Mouse (Mus musculus): Measurements from ENCODE around the gene Ptpra. TPM values are rescaled to one million over a fixed set of nuclear protein-coding genes. Genes with fewer than 3 reads are reported as not detected.

Gene Ptpra
- total and polyA plus RNA-seq, 3 experiments, result 38.5 to 73.3 (median 40.4) TPM

GRCm38 (mm10) chr2:130556292-130556691, 106.2 kb downstream of the Ptpra start:
- H3K79me2 ChIP-seq (replicated peaks; ENCODE audit: control insufficient read depth, extremely low read depth, insufficient read depth, poor library complexity, severe bottlenecking), result no peaks in the 10 kb centered on the region
- no peak overlapping the region for H3K4me3 ChIP-seq (replicated peaks in 1 of 3; ENCODE audit: low read depth in 2 of 3, low read length in 2 of 3, poor library complexity in 1 of 3)
- no peak for DNase-seq (ENCODE audit: extremely low read depth)
- H3K9ac ChIP-seq (ENCODE audit: insufficient read depth, low read depth), result no peak overlapping the region
- H3K27ac ChIP-seq (ENCODE audit: insufficient read depth, low read depth), result no peak overlapping the region
- H3K27me3 ChIP-seq (replicated peaks), result no peaks in the 10 kb centered on the region
- no peaks in the 10 kb centered on the region for H3K9me3 ChIP-seq (replicated peaks; ENCODE audit: low read length)
- dilution Hi-C loops (cut with MboI; ENCODE audit: extremely low pct_ligation_motif_present, extremely low pct_unique_long_range_greater_than_20kb, low sequenced_read_pairs) (no loop called here), in situ Hi-C loops (cut with MboI; ENCODE audit: low pct_ligation_motif_present, low pct_unique_long_range_greater_than_20kb, low sequenced_read_pairs) (loop anchor here (10.0 to 25.0 kb wide), 2 partner anchors 111 to 269 kb away; partner anchors contain the start of genes Ebf4 and Idh3b)
- TF ChIP-seq MEF2A (IDR thresholded peaks at IDR 0.05; ENCODE audit: borderline replicate concordance, low read depth, low read length) (no peak), ETS1 (conservative IDR thresholded peaks at IDR 0.05; ENCODE audit: low read depth, low read length) (no peak), POLR2AphosphoS2 (IDR thresholded peaks at IDR 0.05; ENCODE audit: low read depth, low read length) (no peak), CHD2 (IDR thresholded peaks at IDR 0.05; ENCODE audit: low read length) (no peak), RCOR1 (conservative IDR thresholded peaks at IDR 0.05; ENCODE audit: low read depth, low read length) (no peak), EP300 (IDR thresholded peaks at IDR 0.05; ENCODE audit: low read length) (no peak), TBP (conservative IDR thresholded peaks at IDR 0.05; ENCODE audit: low read depth, low read length) (no peak), GABPA (IDR thresholded peaks at IDR 0.05; ENCODE audit: insufficient replicate concordance, low read depth, low read length) (no peak), MAZ (IDR thresholded peaks at IDR 0.05; ENCODE audit: low read depth, low read length) (no peak), BHLHE40 (IDR thresholded peaks at IDR 0.05; ENCODE audit: low read depth, low read length) (no peak), IRF4 (IDR thresholded peaks at IDR 0.05; ENCODE audit: low read depth, low read length) (no peak), SMC3 (IDR thresholded peaks at IDR 0.05; ENCODE audit: low read depth, low read length) (no peak)
- peaks cover 0 to 15% of the 10 kb centered on the region in 2 experiments; a peak in 2 of 4 replicates for H3K4me1 ChIP-seq (ENCODE audit: control insufficient read depth in 1 of 2, insufficient read depth in 2 of 2)
- no peak overlapping the region for H3K4me2 ChIP-seq (ENCODE audit: insufficient read depth, low read depth, poor library complexity, severe bottlenecking)
- peaks cover 29 to 78% of the 10 kb centered on the region in 2 experiments for H3K36me3 ChIP-seq (replicated peaks in 1 of 2; ENCODE audit: control insufficient read depth in 1 of 2, insufficient read depth in 1 of 2, low read length in 1 of 2)

DNA sequence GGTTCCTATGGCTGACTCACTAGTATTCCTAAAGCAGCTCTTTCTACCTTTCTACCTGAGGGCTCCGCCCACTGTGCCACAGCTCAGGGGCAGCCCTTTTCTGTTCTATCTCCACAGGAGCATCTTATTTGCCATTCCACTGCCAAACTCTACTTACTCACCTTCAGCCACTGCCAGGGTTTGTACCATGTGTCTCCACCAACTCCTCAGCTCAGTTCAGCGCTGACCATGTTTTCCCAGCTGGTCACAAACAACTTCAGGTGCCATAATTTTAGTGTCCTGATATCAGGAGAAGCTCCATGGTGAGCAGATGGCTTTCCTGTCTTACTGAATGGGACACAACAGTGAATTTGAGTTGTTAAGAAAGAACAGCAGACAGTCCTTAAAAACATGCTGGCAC, 107.4 kb downstream of the Ptpra start:
- H3K9me3 ChIP-seq (replicated peaks; ENCODE audit: low read length), result no peaks in the 10 kb centered on the region
- H3K4me1 ChIP-seq (ENCODE audit: control insufficient read depth in 1 of 2, insufficient read depth in 2 of 2), result peaks cover 0 to 15% of the 10 kb centered on the region in 2 experiments; a peak in 2 of 4 replicates
- dilution Hi-C loops (cut with MboI; ENCODE audit: extremely low pct_ligation_motif_present, extremely low pct_unique_long_range_greater_than_20kb, low sequenced_read_pairs) (no loop called here), in situ Hi-C loops (cut with MboI; ENCODE audit: low pct_ligation_motif_present, low pct_unique_long_range_greater_than_20kb, low sequenced_read_pairs) (loop anchor here (10.0 to 25.0 kb wide), 2 partner anchors 113 to 270 kb away; partner anchors contain the start of genes Ebf4 and Idh3b)
- H3K27me3 ChIP-seq (replicated peaks), result no peaks in the 10 kb centered on the region
- no peak overlapping the region for H3K9ac ChIP-seq (ENCODE audit: insufficient read depth, low read depth)
- DNase-seq (ENCODE audit: extremely low read depth), result no peak
- no peaks in the 10 kb centered on the region for H3K79me2 ChIP-seq (replicated peaks; ENCODE audit: control insufficient read depth, extremely low read depth, insufficient read depth, poor library complexity, severe bottlenecking)
- no peak overlapping the region for H3K27ac ChIP-seq (ENCODE audit: insufficient read depth, low read depth)
- peaks cover 19 to 66% of the 10 kb centered on the region in 2 experiments for H3K36me3 ChIP-seq (replicated peaks in 1 of 2; ENCODE audit: control insufficient read depth in 1 of 2, insufficient read depth in 1 of 2, low read length in 1 of 2)
- no peak for TF ChIP-seq GABPA (IDR thresholded peaks at IDR 0.05; ENCODE audit: insufficient replicate concordance, low read depth, low read length)
- no peak for TF ChIP-seq RAD21 (IDR thresholded peaks at IDR 0.05; ENCODE audit: low read depth, low read length)
- no peak for TF ChIP-seq CTCF (conservative IDR thresholded peaks at IDR 0.05 in 1 of 2, IDR thresholded peaks at IDR 0.05 in 1 of 2; ENCODE audit: low read depth in 2 of 2, low read length in 2 of 2)
- no peak for TF ChIP-seq HCFC1 (IDR thresholded peaks at IDR 0.05; ENCODE audit: low read depth, low read length)
- TF ChIP-seq USF1 (IDR thresholded peaks at IDR 0.05; ENCODE audit: low read depth, low read length), result no peak
- no peak for TF ChIP-seq IRF4 (IDR thresholded peaks at IDR 0.05; ENCODE audit: low read depth, low read length)
- no peak for TF ChIP-seq MAX (IDR thresholded peaks at IDR 0.05; ENCODE audit: low read length)
- TF ChIP-seq ETS1 (conservative IDR thresholded peaks at IDR 0.05; ENCODE audit: low read depth, low read length), result no peak
- no peak for TF ChIP-seq EP300 (IDR thresholded peaks at IDR 0.05; ENCODE audit: low read length)
- TF ChIP-seq JUND (conservative IDR thresholded peaks at IDR 0.05; ENCODE audit: low read depth, low read length), result no peak
- TF ChIP-seq MXI1 (IDR thresholded peaks at IDR 0.05; ENCODE audit: low read depth, low read length), result no peak
- TF ChIP-seq SIN3A (IDR thresholded peaks at IDR 0.05; ENCODE audit: low read length), result no peak
- TF ChIP-seq ELF1 (IDR thresholded peaks at IDR 0.05; ENCODE audit: low read depth, low read length), result no peak
- no peak for TF ChIP-seq MEF2A (IDR thresholded peaks at IDR 0.05; ENCODE audit: borderline replicate concordance, low read depth, low read length)
- no peak for TF ChIP-seq SMC3 (IDR thresholded peaks at IDR 0.05; ENCODE audit: low read depth, low read length)
- no peak for TF ChIP-seq UBTF (IDR thresholded peaks at IDR 0.05; ENCODE audit: low read depth, low read length)
- TF ChIP-seq E2F4 (IDR thresholded peaks at IDR 0.05; ENCODE audit: insufficient replicate concordance, low read depth, low read length), result no peak
- no peak for TF ChIP-seq TCF12 (IDR thresholded peaks at IDR 0.05; ENCODE audit: low read depth, low read length)
- no peak for TF ChIP-seq MYC (IDR thresholded peaks at IDR 0.05; ENCODE audit: low read depth, low read length)
- H3K4me2 ChIP-seq (ENCODE audit: insufficient read depth, low read depth, poor library complexity, severe bottlenecking), result no peak overlapping the region
- no peak overlapping the region for H3K4me3 ChIP-seq (replicated peaks in 1 of 3; ENCODE audit: low read depth in 2 of 3, low read length in 2 of 3, poor library complexity in 1 of 3)

Data from CH12.LX (cell line).